Mouse (Mus musculus) CH12.LX (cell line): ENCODE measurements at regions not wholly inside any gene's neighbourhood (a gene's known extent, or its start where the extent isn't known, plus 50 kb on each side); places are given as distances from the start of the nearest gene placed in this dataset.

Experiments
- CTCF ChIP-seq, 2 experiments: IDR thresholded peaks in 1 of 2; conservative IDR thresholded peaks in 1 of 2; 2 replicates each; pipeline ENCODE4 v1.5.1; 2011 to 2012; ENCODE audit warnings: low read depth in 2 of 2, low read length in 2 of 2, improper control_type of control experiment in 1 of 2, inconsistent platforms in 1 of 2, mild to moderate bottlenecking in 1 of 2, moderate library complexity in 1 of 2
- ELF1 ChIP-seq: IDR thresholded peaks from 2 replicates; pipeline ENCODE4 v1.6.1; 2014; ENCODE audit warnings: low read depth, mild to moderate bottlenecking, inconsistent platforms, low read length, improper control_type of control experiment
- MAX ChIP-seq: IDR thresholded peaks from 2 replicates; pipeline ENCODE4 v1.6.1; 2011; ENCODE audit warnings: low read length, improper control_type of control experiment
- POLR2A ChIP-seq: IDR thresholded peaks from 2 replicates; pipeline ENCODE4 v1.6.1; 2011; ENCODE audit warnings: low read depth, mild to moderate bottlenecking, improper control_type of control experiment, low read length
- SIN3A ChIP-seq: IDR thresholded peaks from 2 replicates; pipeline ENCODE4 v1.6.1; 2012; ENCODE audit warnings: low read length, improper control_type of control experiment, inconsistent platforms
- SMC3 ChIP-seq: IDR thresholded peaks from 2 replicates; pipeline ENCODE4 v1.6.1; 2011; ENCODE audit warnings: low read depth, low read length, improper control_type of control experiment
- ZMIZ1 ChIP-seq: IDR thresholded peaks from 2 replicates; pipeline ENCODE4 v1.6.1; 2012; ENCODE audit warnings: low read depth, mild to moderate bottlenecking, inconsistent platforms, low read length, improper control_type of control experiment

GRCm38 (mm10) chr17:27333593-27333992 is 129.3 kb upstream of the Lemd2 start:
- TF ChIP-seq ELF1 (no peak), CTCF (conservative IDR thresholded peaks at IDR 0.05 in 1 of 2, IDR thresholded peaks at IDR 0.05 in 1 of 2; ENCODE audit: low read depth in 2 of 2, low read length in 2 of 2) (no peak), MAX (no peak), SMC3 (no peak), SIN3A (no peak), POLR2A (no peak), ZMIZ1 (no peak)
